In genomic region chr7:78549461-78549860, GRCm38 (mm10) we compare ENCODE assay signal across 18 mouse cellular contexts.
DNase-seq lines count a peak whose midpoint lies in the region; ATAC-seq and TF ChIP-seq lines count a peak whose summit lies in the region.
"Had no signal": no experiment of that assay in that cellular context is flagged by ENCODE, and none has a peak within 500 bp of the region (broad histone marks: within the 10 kb centered on the region; RNA-seq: fewer than 3 reads in every experiment).

No protein-coding gene starts in this region.

- no peaks in the 10 kb centered on the region for H3K36me3 ChIP-seq in stomach, postnatal 0 days (ENCODE audit: control insufficient read depth, insufficient read depth, low read length)
- H3K36me3 ChIP-seq in kidney, adult 2 months (ENCODE audit: control insufficient read depth, insufficient read depth, low read length) = no peaks in the 10 kb centered on the region
- H3K36me3 ChIP-seq: embryonic facial prominence, embryonic 10.5 days; heart, embryonic 15.5 days; hindbrain, embryonic 13.5 days had no signal

- H3K27me3 ChIP-seq in cerebellum, adult 2 months (ENCODE audit: control insufficient read depth, insufficient read depth, low read length) = no peaks in the 10 kb centered on the region
- H3K27me3 ChIP-seq in stomach, postnatal 0 days (ENCODE audit: control insufficient read depth, insufficient read depth, low read length) = no peaks in the 10 kb centered on the region
- H3K27me3 ChIP-seq in kidney, adult 2 months (replicated peaks; ENCODE audit: control insufficient read depth, insufficient read depth, low read length) = no peaks in the 10 kb centered on the region
- H3K27me3 ChIP-seq: heart, embryonic 15.5 days; hindbrain, embryonic 13.5 days had no signal

- TF ChIP-seq CTCF in cerebellum, adult 2 months (IDR thresholded peaks at IDR 0.05; ENCODE audit: borderline replicate concordance, insufficient read depth, low read depth, low read length) = no peak
- no peak for TF ChIP-seq CTCF in stomach, postnatal 0 days (IDR thresholded peaks at IDR 0.05; ENCODE audit: low read depth)
- TF ChIP-seq CTCF in kidney, adult 2 months (conservative IDR thresholded peaks at IDR 0.05; ENCODE audit: insufficient read depth, insufficient read length, low read depth, low read length) = no peak

- H3K4me2 ChIP-seq in stomach, postnatal 0 days (replicated peaks; ENCODE audit: low read depth) = no peak overlapping the region
- H3K4me2 ChIP-seq: heart, embryonic 11.5 days; heart, embryonic 15.5 days; hindbrain, embryonic 13.5 days had no signal

- H3K9ac ChIP-seq in stomach, postnatal 0 days (ENCODE audit: low read length) = no peak overlapping the region
- H3K9ac ChIP-seq: heart, embryonic 15.5 days; hindbrain, embryonic 13.5 days had no signal

- peak overlapping the region; percentile 70 for H3K27ac ChIP-seq in cerebellum, adult 2 months (ENCODE audit: insufficient read depth, low read length)
- H3K27ac ChIP-seq in stomach, postnatal 0 days (replicated peaks) = no peak overlapping the region
- no peak overlapping the region for H3K27ac ChIP-seq in kidney, adult 2 months (ENCODE audit: insufficient read depth, low read depth, low read length)
- H3K27ac ChIP-seq: embryonic facial prominence, embryonic 10.5 days; heart, adult 2 months; heart, embryonic 15.5 days; hindbrain, embryonic 13.5 days; hindbrain, postnatal 0 days had no signal

- 9% methylated on average over 8 of the region's 8 CpGs for WGBS in cerebellum, adult 2 months
- 76% methylated on average over 8 of the region's 8 CpGs for WGBS in stomach, postnatal 0 days
- WGBS in kidney, adult 2 months = 91% methylated on average over 8 of the region's 8 CpGs

- no peak for TF ChIP-seq POLR2A in cerebellum, adult 2 months (IDR thresholded peaks at IDR 0.05; ENCODE audit: borderline replicate concordance, insufficient read depth, low read length)
- no peak for TF ChIP-seq POLR2A in kidney, adult 2 months (IDR thresholded peaks at IDR 0.05; ENCODE audit: low read depth, low read length)

- no peak for ATAC-seq in stomach, postnatal 0 days (ENCODE audit: low FRiP score, low TSS enrichment)
- ATAC-seq: forebrain, embryonic 14.5 days; hindbrain, postnatal 0 days had no signal

- H3K4me1 ChIP-seq in cerebellum, adult 2 months (ENCODE audit: control insufficient read depth, insufficient read depth, low read length) = peaks cover 24% of the 10 kb centered on the region
- no peaks in the 10 kb centered on the region for H3K4me1 ChIP-seq in stomach, postnatal 0 days (replicated peaks; ENCODE audit: control insufficient read depth, insufficient read depth)
- no peaks in the 10 kb centered on the region for H3K4me1 ChIP-seq in kidney, adult 2 months (ENCODE audit: control insufficient read depth, insufficient read depth, low read length)
- H3K4me1 ChIP-seq: embryonic facial prominence, embryonic 10.5 days; heart, embryonic 15.5 days had no signal

- no peak for TF ChIP-seq EP300 in stomach, postnatal 0 days (optimal IDR thresholded peaks at IDR 0.05)

- H3K4me3 ChIP-seq in cerebellum, adult 2 months (replicated peaks; ENCODE audit: insufficient read depth, low read depth, low read length) = no peak overlapping the region
- no peak overlapping the region for H3K4me3 ChIP-seq in stomach, postnatal 0 days (ENCODE audit: low read depth, low read length)
- no peak overlapping the region for H3K4me3 ChIP-seq in kidney, adult 2 months (ENCODE audit: insufficient read depth, low read depth, low read length)
- H3K4me3 ChIP-seq: embryonic facial prominence, embryonic 10.5 days; heart, adult 2 months; heart, embryonic 15.5 days; hindbrain, embryonic 13.5 days had no signal

- DNase-seq in layer of hippocampus, adult 9-11 months = peak; percentile 34
- no peak for DNase-seq in layer of hippocampus, adult 11-12 months (ENCODE audit: low spot score)
- peak; percentile 79 to 91 for DNase-seq in cerebellum, adult 2 months
- peak; percentile 52 to 76 for DNase-seq in cerebellum, postnatal 14 days
- DNase-seq in stomach, postnatal 0 days (ENCODE audit: low spot score) = no peak
- DNase-seq in kidney, adult 2 months = no peak
- no peak for DNase-seq in urinary bladder, adult 18-20 months (ENCODE audit: low spot score in 2 of 2)
- DNase-seq: adrenal gland, postnatal 25 days; gastrocnemius, postnatal 10 days; heart, adult 2 months; heart, postnatal 14 days; kidney, adult 18-20 months had no signal

- no peaks in the 10 kb centered on the region for H3K9me3 ChIP-seq in stomach, postnatal 0 days (ENCODE audit: control insufficient read depth, low read length)
- H3K9me3 ChIP-seq: embryonic facial prominence, embryonic 10.5 days; heart, embryonic 15.5 days had no signal

Comparison
In these comparisons a context has a peak if more than half of its experiments do, and no peak if none do; other contexts are left out.
1. DNase-seq: peak in layer of hippocampus, adult 9-11 months (single experiment), cerebellum, adult 2 months (2 of 2) and cerebellum, postnatal 14 days (2 of 2); none in layer of hippocampus, adult 11-12 months (single experiment), stomach, postnatal 0 days (single experiment), kidney, adult 2 months (single experiment) and urinary bladder, adult 18-20 months (0 of 2).